Mouse (Mus musculus): ENCODE measurements at regions not wholly inside any gene's neighbourhood (a gene's known extent, or its start where the extent isn't known, plus 50 kb on each side); places are given as distances from the start of the nearest gene placed in this dataset.
A peak's percentile ranks its signal among the peaks of the same experiment; 100 is the strongest.

DNA sequence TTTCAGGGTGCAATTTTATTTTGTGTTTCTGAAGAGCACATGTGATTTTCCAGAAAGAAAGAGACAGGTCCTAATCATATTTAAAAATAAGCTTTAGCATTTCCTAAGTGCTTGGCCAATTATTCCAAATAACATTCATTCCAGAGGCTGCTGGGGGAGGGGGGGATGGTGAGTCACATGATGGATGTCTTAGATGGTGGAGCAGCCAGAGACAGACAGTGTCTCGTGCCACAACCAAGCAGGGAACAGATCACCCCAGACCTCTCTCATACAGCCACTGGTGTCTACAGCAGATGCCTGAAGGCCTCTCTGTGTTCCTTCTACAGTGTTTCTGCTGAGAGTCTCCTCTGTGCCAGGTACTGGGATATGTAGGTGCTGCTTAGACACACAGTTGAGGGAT is 112.8 kb upstream of the Adra1b start:
- intact Hi-C loops (cut with DNase I) = no loop called here
- DNase-seq (ENCODE audit: low spot score in 2 of 2) = no peak

DNA sequence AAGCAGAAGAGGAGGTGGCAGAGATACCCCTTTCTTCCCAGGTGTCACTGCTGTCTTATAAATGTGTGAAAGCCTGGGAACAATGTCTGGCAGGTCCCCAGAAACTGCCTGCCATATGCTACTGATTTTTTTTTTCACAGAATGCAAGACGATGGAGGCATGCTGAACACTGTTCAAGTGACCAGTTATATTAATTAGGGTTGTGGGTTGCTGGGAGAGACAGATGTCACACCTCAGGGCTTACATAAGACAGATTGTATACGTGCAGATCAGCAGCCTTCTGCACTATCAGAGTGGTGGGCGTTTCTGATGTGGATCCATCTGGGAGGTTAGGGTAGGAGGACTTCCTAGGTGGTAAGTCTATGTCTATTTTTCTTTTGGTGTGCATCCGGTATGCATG is 120.6 kb upstream of the Adra1b start:
- intact Hi-C loops (cut with DNase I) = no loop called here
- no peak for DNase-seq (ENCODE audit: low spot score in 2 of 2)

DNA sequence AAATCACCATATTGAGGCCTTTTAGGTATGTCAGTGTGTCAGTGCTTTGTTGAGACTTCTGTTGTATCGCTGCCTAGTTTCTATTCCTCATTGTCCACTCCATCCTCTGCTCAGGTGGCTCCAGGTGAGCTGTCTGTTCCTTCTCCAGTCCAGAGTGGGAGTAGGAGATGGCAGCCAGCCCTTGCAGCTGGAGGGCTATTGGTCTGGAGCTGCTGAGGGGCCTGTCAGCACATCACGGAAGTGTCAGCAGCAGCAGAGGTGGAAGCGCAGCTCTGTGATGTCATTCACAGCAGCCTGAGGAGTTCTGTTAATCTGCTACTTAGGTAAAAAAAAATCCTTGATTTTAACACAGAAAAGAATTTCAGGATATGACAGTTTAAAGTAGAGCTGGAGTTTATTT is 126.0 kb upstream of the Adra1b start:
- intact Hi-C loops (cut with DNase I) = no loop called here
- no peak for DNase-seq (ENCODE audit: low spot score in 2 of 2)

DNA sequence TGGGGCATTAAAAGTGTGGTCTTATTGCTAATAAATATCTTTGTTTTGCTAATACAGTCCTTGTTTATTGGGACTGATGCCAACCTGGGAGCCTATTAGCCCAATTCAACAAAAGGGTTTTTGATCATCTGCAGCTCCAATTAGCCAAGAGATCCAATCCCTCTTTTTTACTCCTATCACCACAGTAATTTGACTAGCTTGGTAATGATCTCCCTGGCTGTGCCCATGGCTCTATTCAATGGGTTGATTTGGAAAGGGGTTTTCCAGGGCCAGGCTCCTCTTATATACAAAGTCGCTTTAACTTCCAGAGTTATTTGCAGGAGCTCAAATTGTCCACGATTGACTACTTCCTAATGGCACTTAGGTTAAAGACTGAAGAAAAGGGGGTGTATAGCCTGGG is 145.1 kb upstream of the Adra1b start:
- DNase-seq (ENCODE audit: low spot score in 2 of 2) = no peak
- intact Hi-C loops (cut with DNase I) = no loop called here

DNA sequence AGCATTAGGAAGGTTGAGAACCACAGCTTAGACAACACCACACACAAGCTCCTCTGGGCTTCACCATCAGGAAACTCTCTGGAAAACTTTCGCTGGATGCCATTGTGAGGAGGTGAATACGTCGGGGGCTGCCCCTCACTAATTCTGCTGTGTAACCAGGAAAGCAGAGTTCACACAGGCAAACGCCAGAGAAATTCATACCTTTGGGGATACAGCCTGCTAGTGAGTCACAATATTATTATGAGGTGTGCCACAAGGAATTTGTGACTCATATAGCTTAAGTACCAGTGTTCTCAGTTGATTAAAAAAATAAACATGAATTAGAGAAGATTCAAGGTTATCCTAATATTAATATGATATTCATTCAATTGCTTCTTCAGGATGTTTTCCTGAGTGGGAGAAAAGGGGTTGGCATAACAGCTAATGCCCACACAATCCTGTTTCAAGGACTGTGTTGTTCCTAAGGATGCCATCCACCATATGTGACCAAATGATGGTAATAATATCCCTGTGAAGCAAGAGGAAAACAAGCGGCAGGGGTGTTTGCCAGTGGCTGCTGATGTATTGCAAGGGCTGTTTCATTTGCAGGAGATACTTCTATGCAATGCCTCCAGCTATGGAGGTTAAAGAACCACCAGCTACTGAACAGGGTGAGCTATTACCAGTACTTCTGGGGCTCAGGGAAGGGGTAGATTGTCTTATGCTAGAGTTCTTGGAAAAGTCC is 148.4 kb upstream of the Adra1b start:
- no peak for DNase-seq (ENCODE audit: low spot score in 2 of 2)
- intact Hi-C loops (cut with DNase I) = no loop called here

DNA sequence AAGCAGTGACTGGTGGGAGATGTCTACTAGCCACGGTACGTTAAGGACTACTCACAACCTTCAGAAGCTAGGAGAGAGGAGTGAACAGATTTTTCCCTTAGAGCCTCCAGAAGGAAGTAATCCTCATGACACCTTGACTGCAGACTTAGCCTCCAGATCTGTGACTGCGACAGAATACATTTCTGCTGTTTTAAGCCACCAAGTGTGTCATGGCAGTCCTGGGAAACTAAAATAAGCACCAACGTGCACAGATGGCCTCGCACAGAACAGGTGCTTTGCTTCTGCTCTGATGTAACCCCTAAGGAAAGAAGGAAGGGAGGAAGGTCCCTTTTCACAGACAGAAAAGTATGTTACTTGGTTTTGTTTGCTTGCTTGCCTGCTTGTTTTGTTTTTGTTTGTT is 151.5 kb upstream of the Adra1b start:
- intact Hi-C loops (cut with DNase I) = no loop called here
- peak; percentile 36 to 55 for DNase-seq (ENCODE audit: low spot score in 2 of 2)

DNA sequence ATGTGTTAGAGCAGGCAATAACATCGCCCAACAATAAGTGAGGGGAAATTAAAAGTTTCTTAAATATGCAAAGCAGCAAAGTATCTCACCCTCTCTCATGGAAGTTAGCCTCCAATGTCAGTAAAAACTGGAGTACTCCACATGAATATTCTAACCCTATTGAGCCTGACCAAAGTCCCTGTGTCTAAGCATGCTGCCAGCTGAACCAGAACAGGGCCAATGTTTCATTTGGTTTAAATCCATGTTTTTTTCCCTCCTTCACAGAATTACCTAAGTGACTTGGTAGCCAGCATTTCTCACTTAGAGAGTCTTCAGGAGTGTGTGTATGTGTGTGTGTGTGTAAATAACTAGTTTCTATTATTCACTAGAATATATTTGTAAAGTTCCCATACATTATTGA is 161.4 kb upstream of the Adra1b start:
- intact Hi-C loops (cut with DNase I) = no loop called here

DNA sequence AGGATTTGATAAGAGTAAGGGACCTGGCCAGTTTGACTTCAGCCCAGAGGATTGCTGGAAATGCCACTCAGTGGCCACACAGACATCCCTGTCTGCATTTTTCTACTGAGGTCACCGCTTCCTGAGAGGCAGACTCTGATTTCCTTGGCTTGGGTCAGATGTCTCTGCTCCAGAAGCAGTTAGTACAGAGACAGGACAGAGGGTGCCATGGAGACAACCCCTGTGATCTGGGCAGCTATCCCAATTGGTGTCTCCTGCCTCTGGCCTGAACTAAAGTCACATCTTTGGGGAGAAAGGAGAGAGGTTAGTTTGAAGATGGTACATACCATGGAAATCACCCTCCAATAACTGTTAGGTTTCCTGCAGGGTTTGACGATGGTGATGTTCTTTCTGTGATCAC is 165.2 kb upstream of the Adra1b start:
- intact Hi-C loops (cut with DNase I) = no loop called here
- DNase-seq (ENCODE audit: low spot score in 2 of 2) = no peak

More for the DNA sequence above, 161.4 kb upstream of the Adra1b start:
- DNase-seq (ENCODE audit: low spot score in 2 of 2) = no peak

DNA sequence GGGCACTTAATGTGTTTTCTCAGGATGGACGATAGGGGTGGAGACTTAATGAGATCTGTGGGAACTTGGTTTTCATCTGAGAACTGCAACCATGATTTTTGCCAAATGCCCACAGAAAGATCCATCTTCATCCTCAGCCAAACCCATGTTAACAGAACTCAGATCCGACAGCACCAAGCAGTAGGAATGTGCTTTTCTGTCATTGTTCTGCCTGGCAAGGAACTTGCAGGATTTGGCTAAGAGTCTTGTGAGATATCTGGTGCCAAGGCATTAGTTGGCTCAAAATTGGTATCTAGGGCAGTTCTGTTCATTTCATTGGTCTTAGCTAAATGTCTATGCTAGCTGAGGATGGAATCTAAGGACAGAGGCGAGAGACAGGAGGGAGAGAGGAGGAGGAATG is 182.7 kb upstream of the Adra1b start:
- peak in 1 of 2 experiments; percentile 7 for DNase-seq (ENCODE audit: low spot score in 2 of 2)
- intact Hi-C loops (cut with DNase I) = no loop called here

DNA sequence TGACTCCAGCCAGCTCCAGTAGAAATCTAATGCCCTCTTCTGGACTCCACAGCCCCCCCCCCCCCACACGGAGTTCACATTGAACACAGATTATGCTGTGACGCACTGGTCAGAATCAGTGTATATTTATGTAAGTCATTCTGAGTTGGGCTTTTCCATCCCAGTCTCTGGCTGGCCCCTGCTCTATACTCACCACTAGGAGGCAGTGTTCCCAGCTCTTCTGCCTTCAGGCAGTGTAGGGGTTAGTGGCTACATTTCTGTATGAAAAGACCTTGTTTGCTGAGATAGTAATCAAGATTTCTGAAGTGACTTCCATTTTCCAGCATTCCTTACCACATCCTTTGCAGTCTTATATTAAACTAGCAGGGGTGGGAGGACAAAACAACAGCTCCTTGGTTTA is 185.9 kb upstream of the Adra1b start:
- DNase-seq (ENCODE audit: low spot score in 2 of 2) = no peak
- intact Hi-C loops (cut with DNase I) = no loop called here

DNA sequence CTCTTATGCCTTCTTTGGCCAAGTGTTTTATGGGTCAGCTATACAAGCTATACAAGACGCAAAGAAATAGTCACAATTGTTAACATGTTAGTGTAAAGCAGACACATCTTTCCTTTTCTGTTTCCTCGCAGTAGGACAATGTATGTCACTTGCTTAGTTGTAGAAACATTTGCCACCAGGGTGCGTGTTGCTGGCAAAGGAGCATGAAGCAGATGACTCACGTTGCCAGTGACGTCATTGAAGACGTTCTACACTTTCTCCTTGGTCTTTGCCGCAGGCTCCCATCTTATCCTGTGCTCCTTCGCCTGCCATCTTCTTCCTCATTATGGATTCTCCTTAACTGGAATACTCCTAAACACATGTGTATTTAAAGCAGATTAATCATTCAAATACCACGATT is 188.5 kb upstream of the Adra1b start:
- intact Hi-C loops (cut with DNase I) = no loop called here
- DNase-seq (ENCODE audit: low spot score in 2 of 2) = no peak

DNA sequence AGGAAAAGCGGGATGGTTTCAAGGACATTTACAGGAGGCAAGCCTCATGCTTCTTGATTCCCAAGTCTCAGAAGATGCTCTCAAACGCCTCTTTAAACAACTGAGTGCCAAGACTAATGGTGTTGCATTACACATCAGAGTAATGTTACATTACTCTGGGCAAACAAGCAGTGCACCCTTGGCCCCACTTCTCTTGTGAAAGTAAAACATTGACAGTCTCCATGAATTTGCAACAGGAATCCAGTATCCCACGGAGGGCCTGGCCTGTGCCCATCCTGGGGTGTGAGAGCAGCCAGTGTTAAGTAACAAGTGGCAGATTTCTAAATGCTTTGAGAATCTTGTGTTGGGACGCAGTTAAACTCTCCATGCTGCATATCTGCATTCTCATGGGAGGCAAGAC is 194.3 kb upstream of the Adra1b start:
- intact Hi-C loops (cut with DNase I) = no loop called here

DNA sequence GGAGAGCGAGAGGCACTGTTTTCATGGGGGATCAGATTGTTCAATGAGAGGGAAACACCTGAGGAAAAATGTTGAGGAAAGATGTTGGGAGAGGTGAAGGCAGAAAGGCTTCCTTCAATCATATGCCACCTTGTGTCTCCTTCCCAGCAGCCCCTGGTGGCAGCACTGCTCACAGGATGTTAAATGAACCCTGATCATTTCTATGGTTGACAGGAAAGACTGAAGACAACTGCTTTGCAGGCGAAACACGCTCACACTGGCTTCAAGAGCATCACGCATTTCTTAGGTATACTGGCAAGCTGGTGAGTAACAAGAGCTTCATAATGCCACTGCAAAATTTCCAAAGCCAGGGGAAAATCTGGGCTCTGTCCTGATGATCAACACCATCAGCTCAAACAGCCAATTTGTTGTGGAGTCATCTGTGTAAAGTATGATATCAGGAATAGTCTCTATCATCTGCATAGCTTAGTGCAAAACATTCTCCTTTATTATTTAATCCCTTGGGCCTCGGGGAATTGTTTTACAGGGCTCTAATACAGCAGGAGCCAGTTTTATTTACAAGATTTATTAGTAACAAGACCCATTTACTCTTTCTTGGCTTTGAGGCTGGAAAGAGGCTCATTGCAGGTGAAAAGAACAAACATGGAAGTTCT is 202.3 kb upstream of the Adra1b start:
- DNase-seq (ENCODE audit: low spot score in 2 of 2) = no peak
- intact Hi-C loops (cut with DNase I) = no loop called here

More for the DNA sequence above, 194.3 kb upstream of the Adra1b start:
- no peak for DNase-seq (ENCODE audit: low spot score in 2 of 2)

DNA sequence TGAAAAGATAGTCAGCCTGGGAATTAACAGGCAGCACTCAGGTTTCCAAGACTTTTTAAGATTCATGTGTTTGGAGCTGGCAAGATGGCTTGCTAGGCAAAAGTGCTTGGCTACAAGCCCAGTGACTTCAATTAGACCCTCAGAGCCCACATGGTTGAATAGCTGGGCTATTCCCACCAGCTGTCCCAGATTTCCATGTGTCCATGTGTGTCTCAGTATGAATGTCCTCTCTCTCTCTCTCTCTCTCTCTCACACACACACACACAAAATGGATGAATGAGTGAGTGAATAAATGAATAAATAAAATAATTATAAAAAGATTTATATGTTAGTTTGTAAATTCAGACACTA is 202.8 kb upstream of the Adra1b start:
- intact Hi-C loops (cut with DNase I) = no loop called here
- DNase-seq (ENCODE audit: low spot score in 2 of 2) = no peak

DNA sequence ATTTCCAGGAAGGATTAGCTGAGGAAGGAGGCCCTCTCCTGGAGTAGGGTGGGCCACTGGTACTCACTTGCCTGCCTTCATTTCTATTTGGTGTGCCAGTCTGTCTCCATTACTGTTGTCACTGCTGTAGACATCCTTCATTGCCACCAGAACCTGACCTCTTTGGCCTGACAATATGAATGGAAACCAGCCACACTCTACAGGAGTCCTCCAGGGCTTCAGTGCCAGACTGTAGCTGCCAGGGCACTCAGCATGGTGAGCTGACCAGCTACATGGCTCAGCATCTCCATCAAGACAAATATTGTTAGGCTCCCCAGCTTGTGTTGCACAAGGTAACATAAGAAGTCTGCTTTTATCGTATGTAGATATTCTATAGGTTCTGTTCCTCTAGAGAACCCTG is 205.2 kb upstream of the Adra1b start:
- intact Hi-C loops (cut with DNase I) = no loop called here
- no peak for DNase-seq (ENCODE audit: low spot score in 2 of 2)

DNA sequence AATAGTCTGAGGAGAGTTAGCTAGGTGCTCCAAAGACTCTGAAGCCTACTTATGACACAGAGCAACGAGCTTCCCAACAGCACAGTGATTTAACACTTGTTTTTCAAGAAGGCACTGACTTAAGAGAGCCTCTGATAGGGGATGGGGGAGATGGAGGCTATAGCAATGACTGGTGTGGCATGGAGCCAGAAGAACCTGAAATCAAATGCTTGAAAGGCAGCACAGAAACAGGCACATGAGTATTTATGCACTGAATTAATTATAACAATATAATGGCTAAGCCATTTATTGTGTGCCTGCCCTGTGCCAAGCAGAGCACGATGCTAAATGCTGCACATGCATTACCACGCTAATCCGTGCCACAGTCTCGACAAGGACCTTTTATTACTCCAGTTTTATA is 210.5 kb upstream of the Adra1b start:
- DNase-seq (ENCODE audit: low spot score in 2 of 2) = no peak
- intact Hi-C loops (cut with DNase I) = no loop called here

DNA sequence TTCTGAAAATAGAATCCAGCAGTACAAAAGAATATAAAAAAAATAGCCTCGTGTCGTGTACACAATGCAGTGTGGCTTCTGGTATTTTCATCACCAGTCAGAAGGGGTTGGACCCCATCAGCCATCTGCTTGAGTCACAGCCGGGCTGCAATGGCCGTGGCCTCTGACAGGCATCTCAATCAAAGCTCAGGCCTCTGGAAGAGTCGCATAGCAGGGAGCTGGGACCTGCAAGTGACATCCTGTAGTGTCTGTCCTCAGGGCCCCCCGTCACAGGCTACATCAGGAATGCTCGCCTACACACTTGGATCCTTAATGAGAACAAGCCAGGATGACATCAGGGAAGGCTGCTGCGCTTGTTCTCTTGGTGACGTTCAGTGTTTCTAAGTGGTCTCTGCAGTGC is 226.1 kb upstream of the Adra1b start:
- DNase-seq (ENCODE audit: low spot score in 2 of 2) = peak in 1 of 2 experiments; percentile 11
- intact Hi-C loops (cut with DNase I) = no loop called here

DNA sequence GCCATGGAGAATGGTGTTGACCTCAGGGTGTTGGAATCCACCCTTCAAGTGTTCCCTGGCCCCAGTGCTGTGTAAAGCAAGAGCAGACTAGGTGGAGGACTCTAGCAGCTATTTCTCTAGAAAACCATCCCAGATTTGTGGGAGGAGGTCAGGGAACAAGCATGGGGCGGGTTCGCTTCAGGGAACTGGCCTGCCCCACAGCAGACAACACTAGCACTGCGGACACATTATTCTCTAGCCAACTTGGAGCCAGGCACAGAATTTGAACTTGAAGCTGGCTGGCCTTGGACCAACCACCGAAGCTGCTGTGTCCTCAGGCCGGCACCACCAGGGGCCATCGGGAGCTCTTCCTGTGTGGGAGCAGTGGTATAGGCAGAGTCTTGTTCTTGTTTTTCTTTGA is 227.5 kb upstream of the Adra1b start:
- no peak for DNase-seq (ENCODE audit: low spot score in 2 of 2)
- intact Hi-C loops (cut with DNase I) = no loop called here

DNA sequence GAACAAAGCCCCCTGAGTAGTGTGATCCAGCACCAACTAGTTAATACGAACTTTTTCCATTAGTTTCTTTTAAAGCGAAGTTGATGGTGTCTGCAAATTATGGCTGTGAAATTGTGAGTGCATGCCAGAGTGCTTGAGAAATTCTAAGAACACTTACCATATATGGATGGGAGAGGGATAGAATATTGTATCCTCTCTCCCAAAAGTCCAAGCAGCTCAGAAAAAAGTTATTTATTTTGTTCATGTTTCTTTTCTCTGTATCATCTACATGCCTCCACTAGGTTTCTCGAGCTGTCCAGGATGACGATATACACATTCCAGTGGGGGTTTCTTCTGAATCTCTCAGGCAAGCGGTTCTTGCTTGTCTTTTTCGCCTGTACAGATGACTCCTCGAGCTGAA is 232.2 kb upstream of the Adra1b start:
- intact Hi-C loops (cut with DNase I) = no loop called here
- DNase-seq (ENCODE audit: low spot score in 2 of 2) = no peak

DNA sequence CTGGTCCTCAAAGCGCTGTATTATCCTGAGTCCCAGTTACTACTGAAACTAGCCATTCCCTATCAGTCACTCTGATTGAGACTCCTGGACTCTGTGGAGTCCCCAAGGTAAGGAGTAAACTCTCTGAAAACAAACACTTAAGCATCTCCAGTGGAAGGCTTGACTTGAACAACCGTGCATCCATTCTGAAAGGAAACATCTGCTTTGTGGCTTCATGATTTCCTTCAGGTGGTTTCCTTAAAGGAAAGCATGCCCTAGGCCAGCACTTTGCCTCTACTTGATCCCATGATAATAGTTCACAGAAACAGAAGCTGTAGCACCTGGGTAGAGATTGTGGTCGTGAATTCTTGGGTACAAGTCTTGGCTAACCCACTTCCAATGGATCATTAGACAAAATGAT is 235.0 kb upstream of the Adra1b start:
- intact Hi-C loops (cut with DNase I) = no loop called here
- no peak for DNase-seq (ENCODE audit: low spot score in 2 of 2)

DNA sequence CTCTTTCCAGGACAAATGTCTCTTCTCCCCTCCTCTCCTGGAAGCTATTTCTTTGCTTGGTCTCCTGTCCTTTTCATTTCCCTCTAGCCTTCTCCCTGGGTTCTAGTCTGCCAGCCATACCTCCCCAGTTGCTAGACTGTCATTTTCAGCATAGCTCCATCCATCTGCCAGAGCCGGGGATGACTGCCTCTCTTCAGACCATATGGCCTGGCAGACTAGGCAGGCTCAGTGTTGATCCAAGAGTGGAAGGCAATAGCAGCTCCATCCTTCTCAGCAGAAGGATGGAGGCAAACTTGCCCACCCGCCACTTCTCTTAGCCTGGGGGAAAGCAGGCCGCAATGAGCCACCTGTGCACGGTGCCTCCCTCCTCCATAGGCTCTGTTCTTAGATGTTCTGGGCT is 242.0 kb upstream of the Adra1b start:
- DNase-seq (ENCODE audit: low spot score in 2 of 2) = peak; percentile 12 to 45
- intact Hi-C loops (cut with DNase I) = no loop called here

DNA sequence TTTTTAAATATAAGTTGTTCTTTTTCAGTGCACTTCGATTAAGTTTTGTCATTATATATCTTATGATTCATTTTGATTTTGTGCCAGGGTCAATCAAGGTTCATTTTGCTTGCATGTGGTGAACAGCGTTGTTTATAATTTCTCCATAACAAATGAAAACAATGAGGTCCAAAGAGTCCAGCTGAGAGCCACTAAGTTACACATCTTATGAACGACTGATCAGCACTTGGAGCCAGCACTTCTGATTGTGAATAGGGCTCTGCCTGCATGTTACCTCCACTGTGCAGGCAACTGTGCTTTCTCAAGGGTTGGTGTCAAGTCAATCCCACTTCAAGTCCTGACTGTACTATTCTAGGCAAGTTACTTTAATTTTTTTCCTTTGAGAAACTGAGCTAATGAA is 243.5 kb upstream of the Adra1b start:
- DNase-seq (ENCODE audit: low spot score in 2 of 2) = no peak
- intact Hi-C loops (cut with DNase I) = no loop called here
